Mouse (Mus musculus): ENCODE measurements around the gene Hoxd3. TPM values are rescaled to one million over a fixed set of nuclear protein-coding genes. Genes with fewer than 3 reads are reported as not detected.

Hoxd3 gene
- polyA plus RNA-seq, 1 experiment from 2014 or later = 0.09 TPM

GRCm38 (mm10) chr2:74691022-74691951, 20.4 kb upstream of the Hoxd3 start, which contains the start of gene Hoxd10:
Gene Hoxd10 (plus strand): TSS chr2:74691924.
- Histone ChIP-seq H3K4me1 (ENCODE audit: control insufficient read depth, low read depth, low read length) (no peaks in the 10 kb centered on the region), H3K27ac (ENCODE audit: low read length) (no peak within 1 kb of the TSS), H3K4me2 (ENCODE audit: low read depth, low read length) (no peak within 1 kb of the TSS), H3K9me3 (replicated peaks; ENCODE audit: control insufficient read depth, low read length) (no peaks in the 10 kb centered on the region), H3K36me3 (ENCODE audit: control insufficient read depth, insufficient read depth) (no peaks in the 10 kb centered on the region), H3K27me3 (ENCODE audit: control insufficient read depth, insufficient read depth, low read depth, low read length) (peaks cover 96% of the 10 kb centered on the region), H3K9ac (ENCODE audit: low read depth, low read length) (no peak within 1 kb of the TSS), H3K4me3 (ENCODE audit: low read depth, low read length) (no peak within 1 kb of the TSS)
- no peak for ATAC-seq (ENCODE audit: low read depth)
- WGBS (ENCODE audit: insufficient replicate concordance) = 2% methylated on average over 56 of the region's 56 CpGs

GRCm38 (mm10) chr2:74691995-74692807, 19.5 kb upstream of the Hoxd3 start:
- H3K27me3 ChIP-seq (ENCODE audit: control insufficient read depth, insufficient read depth, low read depth, low read length) = peaks cover 96% of the 10 kb centered on the region
- no peak for ATAC-seq (ENCODE audit: low read depth)
- no peaks in the 10 kb centered on the region for H3K4me1 ChIP-seq (ENCODE audit: control insufficient read depth, low read depth, low read length)
- H3K4me2 ChIP-seq (ENCODE audit: low read depth, low read length) = no peak overlapping the region
- WGBS (ENCODE audit: insufficient replicate concordance) = 4% methylated on average over 35 of the region's 35 CpGs
- no peak overlapping the region for H3K27ac ChIP-seq (ENCODE audit: low read length)
- no peak overlapping the region for H3K4me3 ChIP-seq (ENCODE audit: low read depth, low read length)
- H3K9ac ChIP-seq (ENCODE audit: low read depth, low read length) = no peak overlapping the region
- H3K9me3 ChIP-seq (replicated peaks; ENCODE audit: control insufficient read depth, low read length) = no peaks in the 10 kb centered on the region
- no peaks in the 10 kb centered on the region for H3K36me3 ChIP-seq (ENCODE audit: control insufficient read depth, insufficient read depth)

GRCm38 (mm10) chr2:74692808-74693431, 18.8 kb upstream of the Hoxd3 start:
- H3K4me2 ChIP-seq (ENCODE audit: low read depth, low read length) = no peak overlapping the region
- H3K27ac ChIP-seq (ENCODE audit: low read length) = no peak overlapping the region
- WGBS (ENCODE audit: insufficient replicate concordance) = 1% methylated on average over 20 of the region's 20 CpGs
- peaks cover 96% of the 10 kb centered on the region for H3K27me3 ChIP-seq (ENCODE audit: control insufficient read depth, insufficient read depth, low read depth, low read length)
- no peaks in the 10 kb centered on the region for H3K4me1 ChIP-seq (ENCODE audit: control insufficient read depth, low read depth, low read length)
- no peaks in the 10 kb centered on the region for H3K9me3 ChIP-seq (replicated peaks; ENCODE audit: control insufficient read depth, low read length)
- ATAC-seq (ENCODE audit: low read depth) = no peak
- no peak overlapping the region for H3K4me3 ChIP-seq (ENCODE audit: low read depth, low read length)
- no peaks in the 10 kb centered on the region for H3K36me3 ChIP-seq (ENCODE audit: control insufficient read depth, insufficient read depth)
- no peak overlapping the region for H3K9ac ChIP-seq (ENCODE audit: low read depth, low read length)

GRCm38 (mm10) chr2:74693432-74693827, 18.3 kb upstream of the Hoxd3 start:
- no peaks in the 10 kb centered on the region for H3K9me3 ChIP-seq (replicated peaks; ENCODE audit: control insufficient read depth, low read length)
- no peaks in the 10 kb centered on the region for H3K36me3 ChIP-seq (ENCODE audit: control insufficient read depth, insufficient read depth)
- WGBS (ENCODE audit: insufficient replicate concordance) = 6% methylated on average over 4 of the region's 4 CpGs
- H3K4me1 ChIP-seq (ENCODE audit: control insufficient read depth, low read depth, low read length) = no peaks in the 10 kb centered on the region
- H3K27ac ChIP-seq (ENCODE audit: low read length) = no peak overlapping the region
- H3K4me3 ChIP-seq (ENCODE audit: low read depth, low read length) = no peak overlapping the region
- H3K4me2 ChIP-seq (ENCODE audit: low read depth, low read length) = no peak overlapping the region
- no peak for ATAC-seq (ENCODE audit: low read depth)
- H3K9ac ChIP-seq (ENCODE audit: low read depth, low read length) = no peak overlapping the region
- peaks cover 97% of the 10 kb centered on the region for H3K27me3 ChIP-seq (ENCODE audit: control insufficient read depth, insufficient read depth, low read depth, low read length)

- Histone ChIP-seq H3K4me3 (ENCODE audit: low read depth, low read length) (no peak overlapping the region), H3K9ac (ENCODE audit: low read depth, low read length) (no peak overlapping the region), H3K27me3 (ENCODE audit: control insufficient read depth, insufficient read depth, low read depth, low read length) (peaks cover 97% of the 10 kb centered on the region), H3K9me3 (replicated peaks; ENCODE audit: control insufficient read depth, low read length) (no peaks in the 10 kb centered on the region), H3K27ac (ENCODE audit: low read length) (no peak overlapping the region), H3K4me1 (ENCODE audit: control insufficient read depth, low read depth, low read length) (no peaks in the 10 kb centered on the region), H3K36me3 (ENCODE audit: control insufficient read depth, insufficient read depth) (no peaks in the 10 kb centered on the region), H3K4me2 (ENCODE audit: low read depth, low read length) (no peak overlapping the region)
- ATAC-seq (ENCODE audit: low read depth) = no peak
- 1% methylated on average over 16 of the region's 16 CpGs for WGBS (ENCODE audit: insufficient replicate concordance)
These were observed 17.7 kb upstream of the Hoxd3 start for GRCm38 (mm10) chr2:74694066-74694465.

- Histone ChIP-seq H3K4me2 (ENCODE audit: low read depth, low read length) (no peak overlapping the region), H3K9ac (ENCODE audit: low read depth, low read length) (no peak overlapping the region), H3K4me3 (ENCODE audit: low read depth, low read length) (no peak overlapping the region), H3K27me3 (ENCODE audit: control insufficient read depth, insufficient read depth, low read depth, low read length) (peaks cover 98% of the 10 kb centered on the region), H3K27ac (ENCODE audit: low read length) (no peak overlapping the region), H3K36me3 (ENCODE audit: control insufficient read depth, insufficient read depth) (no peaks in the 10 kb centered on the region), H3K9me3 (replicated peaks; ENCODE audit: control insufficient read depth, low read length) (no peaks in the 10 kb centered on the region), H3K4me1 (ENCODE audit: control insufficient read depth, low read depth, low read length) (no peaks in the 10 kb centered on the region)
- 14% methylated on average over 1 of the region's 1 CpGs for WGBS (ENCODE audit: insufficient replicate concordance)
- no peak for ATAC-seq (ENCODE audit: low read depth)
These were observed 16.3 kb upstream of the Hoxd3 start for GRCm38 (mm10) chr2:74695383-74695782.

GRCm38 (mm10) chr2:74695813-74696430, 15.8 kb upstream of the Hoxd3 start:
- no peaks in the 10 kb centered on the region for H3K36me3 ChIP-seq (ENCODE audit: control insufficient read depth, insufficient read depth)
- WGBS (ENCODE audit: insufficient replicate concordance) = 9% methylated on average over 7 of the region's 7 CpGs
- no peaks in the 10 kb centered on the region for H3K9me3 ChIP-seq (replicated peaks; ENCODE audit: control insufficient read depth, low read length)
- no peak overlapping the region for H3K4me2 ChIP-seq (ENCODE audit: low read depth, low read length)
- no peak overlapping the region for H3K27ac ChIP-seq (ENCODE audit: low read length)
- no peak overlapping the region for H3K4me3 ChIP-seq (ENCODE audit: low read depth, low read length)
- H3K9ac ChIP-seq (ENCODE audit: low read depth, low read length) = no peak overlapping the region
- H3K27me3 ChIP-seq (ENCODE audit: control insufficient read depth, insufficient read depth, low read depth, low read length) = peaks cover 100% of the 10 kb centered on the region
- ATAC-seq (ENCODE audit: low read depth) = no peak
- no peaks in the 10 kb centered on the region for H3K4me1 ChIP-seq (ENCODE audit: control insufficient read depth, low read depth, low read length)

GRCm38 (mm10) chr2:74696442-74697335, 15.0 kb upstream of the Hoxd3 start:
- H3K9me3 ChIP-seq (replicated peaks; ENCODE audit: control insufficient read depth, low read length) = no peaks in the 10 kb centered on the region
- no peaks in the 10 kb centered on the region for H3K36me3 ChIP-seq (ENCODE audit: control insufficient read depth, insufficient read depth)
- H3K27ac ChIP-seq (ENCODE audit: low read length) = no peak overlapping the region
- ATAC-seq (ENCODE audit: low read depth) = no peak
- no peak overlapping the region for H3K4me2 ChIP-seq (ENCODE audit: low read depth, low read length)
- no peak overlapping the region for H3K4me3 ChIP-seq (ENCODE audit: low read depth, low read length)
- H3K9ac ChIP-seq (ENCODE audit: low read depth, low read length) = no peak overlapping the region
- WGBS (ENCODE audit: insufficient replicate concordance) = 4% methylated on average over 34 of the region's 34 CpGs
- H3K4me1 ChIP-seq (ENCODE audit: control insufficient read depth, low read depth, low read length) = no peaks in the 10 kb centered on the region
- peaks cover 99% of the 10 kb centered on the region for H3K27me3 ChIP-seq (ENCODE audit: control insufficient read depth, insufficient read depth, low read depth, low read length)
